Mouse (Mus musculus) bone marrow macrophage, adult 2 months (primary cell): ENCODE measurements around the gene Myl4.

Experiments
- CTCF ChIP-seq: IDR thresholded peaks from 2 replicates; pipeline ENCODE4 v1.5.1; 2012; ENCODE audit warnings: low read depth, mild to moderate bottlenecking, low read length, moderate library complexity
- POLR2A ChIP-seq: IDR thresholded peaks from 2 replicates; pipeline ENCODE4 v1.6.1; 2012; ENCODE audit warnings: mild to moderate bottlenecking, low read depth, low read length, borderline replicate concordance

DNA sequence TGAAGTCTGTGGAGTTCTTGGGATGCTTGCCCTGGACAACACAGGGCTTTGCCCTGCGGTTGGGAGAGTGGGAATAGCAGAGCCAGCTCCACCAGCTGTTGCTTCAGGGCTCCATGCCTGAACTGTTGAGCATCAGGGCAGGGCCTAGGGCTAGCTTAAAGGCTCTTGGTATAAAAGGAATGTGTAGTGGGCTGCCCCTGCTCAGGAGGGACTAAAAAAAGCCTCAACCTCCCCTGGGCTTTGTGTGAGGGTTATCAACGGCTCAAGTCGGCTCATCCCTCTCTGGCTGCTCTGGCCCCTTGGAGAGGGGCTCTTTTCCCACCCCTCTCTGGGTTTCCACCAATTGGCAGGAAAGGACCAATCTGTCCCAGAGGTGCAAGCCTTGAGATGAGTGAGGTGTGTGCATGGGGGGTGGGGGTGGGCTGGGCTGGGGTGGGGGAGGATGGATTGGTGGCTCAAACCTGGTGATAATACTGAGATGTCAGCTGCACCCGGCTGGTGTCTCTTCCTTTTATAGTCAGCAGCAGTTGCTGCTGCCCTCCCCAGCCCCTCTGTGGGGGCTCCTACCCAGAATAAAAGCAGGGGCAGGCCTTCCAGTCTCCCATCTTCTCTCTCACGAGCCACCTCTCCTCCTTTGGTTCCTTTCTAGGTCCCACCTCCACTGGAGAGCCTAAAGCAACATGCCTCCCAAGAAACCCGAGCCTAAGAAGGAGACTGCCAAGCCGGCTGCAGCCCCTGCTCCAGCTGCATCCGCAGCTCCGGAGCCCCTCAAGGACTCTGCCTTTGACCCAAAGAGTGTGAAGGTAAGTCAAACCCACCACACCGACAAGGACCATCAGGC lies 26.5 kb downstream of the Myl4 start:
- TF ChIP-seq POLR2A (no peak), CTCF (no peak)
